Mouse (Mus musculus) erythroblast, adult 5-6 weeks (primary cell): ENCODE data around the gene B3gnt6. TPM values are rescaled to one million over a fixed set of nuclear protein-coding genes. Genes with fewer than 3 reads are reported as not detected.

ENCODE experiments used
- ATAC-seq: replicated peaks from 2 replicates; pipeline ENCODE4 v1.8.0; 2016; ENCODE audit warnings: moderate number of reproducible peaks, mild to moderate bottlenecking, moderate TSS enrichment, inconsistent platforms; ENCODE audit not compliant: poor library complexity, low FRiP score, severe bottlenecking
- total RNA-seq, 2 experiments: library from RNA; stranded (forward) in 1 of 2; stranded (reverse) in 1 of 2; fragments of 150-400 nt in 1 of 2; fragments of 200-764, 138-1000 nt in 1 of 2; gene quantifications; 2 replicates each; pipeline versions ENCODE4 v1.2.3 to v1.2.4; 2015 to 2017; ENCODE audit warnings: low replicate concordance in 2 of 2

Gene B3gnt6
- total RNA-seq, 2 experiments from 2014 or later: not detected

DNA sequence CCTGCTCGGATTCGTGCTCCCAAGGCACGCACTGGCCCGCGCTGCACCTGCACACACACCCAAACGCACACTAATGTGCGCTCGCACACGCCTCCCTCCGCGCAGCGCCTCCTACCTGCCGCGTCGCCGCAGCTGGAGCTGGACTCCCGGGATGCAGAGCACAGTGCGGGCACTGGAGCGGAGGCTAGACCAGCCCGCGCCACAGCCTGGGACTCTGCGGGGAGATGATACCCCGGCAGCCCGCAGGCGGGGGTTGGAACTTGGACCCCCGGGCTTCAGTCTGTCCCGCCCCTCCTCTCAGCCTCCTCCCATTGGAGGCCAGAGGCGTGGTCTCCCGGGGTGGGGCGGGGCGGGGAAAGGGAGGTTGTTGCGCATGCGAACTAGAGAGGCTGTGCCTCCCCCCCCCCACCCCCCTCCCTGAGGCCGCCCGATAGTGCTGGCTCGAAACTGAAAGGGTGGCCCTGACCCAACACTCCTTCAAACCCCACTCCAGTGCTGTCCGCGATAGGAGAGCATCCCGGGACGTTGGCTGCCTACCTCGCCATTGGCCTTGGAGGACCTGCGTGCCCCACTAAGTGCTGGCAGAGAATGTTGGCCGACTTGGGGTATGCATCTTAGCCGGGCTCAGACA lies 21.2 kb downstream of the B3gnt6 start, which contains the start of gene Capn5:
Capn5 (minus strand) TSS at position 346 of the 631 bp plus-strand sequence.
- ATAC-seq: peak; percentile 61

DNA sequence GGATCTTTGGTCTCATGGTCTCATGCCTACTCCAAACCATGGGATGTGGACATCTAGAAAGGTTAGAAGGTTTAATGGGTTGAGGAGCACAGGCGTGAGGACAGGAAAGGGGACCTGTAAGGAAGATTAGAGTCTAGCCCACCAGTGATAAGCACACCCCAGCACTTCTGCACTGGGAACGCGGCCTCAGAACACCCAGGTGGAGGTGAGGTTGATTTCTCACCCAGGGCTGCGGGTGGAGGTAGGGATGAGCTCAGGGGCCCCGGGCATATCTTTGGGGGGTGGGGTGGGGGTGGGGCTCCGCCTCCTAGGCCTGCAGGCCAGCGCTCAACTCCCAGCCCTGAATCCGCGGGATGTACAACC lies 21.7 kb downstream of the B3gnt6 start:
- ATAC-seq: no peak

DNA sequence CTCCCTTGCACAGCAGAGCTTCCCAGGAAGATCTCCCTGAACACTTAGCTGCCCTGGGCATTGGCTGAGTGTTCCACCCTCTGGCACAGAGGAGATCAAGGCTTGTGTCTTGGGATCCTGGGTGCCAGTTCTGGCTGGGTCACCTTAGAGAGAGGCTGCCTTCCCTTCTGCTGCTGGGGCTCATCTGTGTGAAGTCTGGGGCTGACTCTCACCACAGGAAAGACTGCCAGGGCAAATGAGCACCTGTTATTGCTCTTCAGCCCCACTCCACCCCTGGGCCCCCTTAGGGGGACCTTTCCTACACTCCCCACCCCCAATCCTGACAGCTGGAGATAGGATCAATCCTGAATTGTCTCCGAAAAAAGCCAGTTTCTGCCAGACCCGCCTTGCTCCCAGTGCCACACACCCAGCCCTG lies 22.2 kb downstream of the B3gnt6 start:
- ATAC-seq: peak; percentile 0; the same call in 1 of the 2 replicates

DNA sequence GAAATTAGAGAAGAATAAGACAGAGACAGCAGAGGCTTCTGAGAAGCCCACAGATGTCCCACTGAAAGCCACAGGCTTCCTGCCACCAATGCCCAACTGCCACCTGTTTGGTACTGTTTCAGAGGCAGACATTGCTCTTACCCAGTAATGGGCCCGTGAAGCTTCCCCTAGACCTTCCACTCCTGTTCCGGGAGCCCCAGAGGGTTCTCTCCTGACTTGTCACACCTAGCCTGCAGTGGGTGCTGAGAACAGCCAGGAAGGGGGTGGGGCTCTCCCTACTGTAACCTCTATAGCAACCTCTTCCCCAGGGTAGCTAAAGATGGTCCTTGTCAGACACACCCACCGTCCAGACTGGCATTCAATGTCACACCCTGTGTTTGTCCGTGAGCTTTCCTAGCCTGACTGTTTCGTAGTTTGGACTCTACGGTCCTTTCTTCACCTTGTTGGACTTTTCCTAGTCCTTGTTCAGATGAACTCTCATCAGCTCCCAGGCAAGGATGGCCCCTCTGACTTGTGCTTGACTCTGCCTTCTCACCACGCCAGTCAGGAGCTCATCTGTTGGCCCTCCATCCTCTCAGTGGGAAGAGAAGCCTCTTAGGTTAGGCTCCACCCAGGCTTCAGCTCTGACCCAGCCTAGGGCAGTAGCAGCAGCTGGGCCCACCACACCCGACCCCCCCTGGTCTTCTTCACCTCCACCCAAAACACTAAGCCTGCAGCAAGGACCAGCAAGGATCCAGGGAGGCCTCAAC lies 22.8 kb downstream of the B3gnt6 start:
- peak; percentile 42 for ATAC-seq

DNA sequence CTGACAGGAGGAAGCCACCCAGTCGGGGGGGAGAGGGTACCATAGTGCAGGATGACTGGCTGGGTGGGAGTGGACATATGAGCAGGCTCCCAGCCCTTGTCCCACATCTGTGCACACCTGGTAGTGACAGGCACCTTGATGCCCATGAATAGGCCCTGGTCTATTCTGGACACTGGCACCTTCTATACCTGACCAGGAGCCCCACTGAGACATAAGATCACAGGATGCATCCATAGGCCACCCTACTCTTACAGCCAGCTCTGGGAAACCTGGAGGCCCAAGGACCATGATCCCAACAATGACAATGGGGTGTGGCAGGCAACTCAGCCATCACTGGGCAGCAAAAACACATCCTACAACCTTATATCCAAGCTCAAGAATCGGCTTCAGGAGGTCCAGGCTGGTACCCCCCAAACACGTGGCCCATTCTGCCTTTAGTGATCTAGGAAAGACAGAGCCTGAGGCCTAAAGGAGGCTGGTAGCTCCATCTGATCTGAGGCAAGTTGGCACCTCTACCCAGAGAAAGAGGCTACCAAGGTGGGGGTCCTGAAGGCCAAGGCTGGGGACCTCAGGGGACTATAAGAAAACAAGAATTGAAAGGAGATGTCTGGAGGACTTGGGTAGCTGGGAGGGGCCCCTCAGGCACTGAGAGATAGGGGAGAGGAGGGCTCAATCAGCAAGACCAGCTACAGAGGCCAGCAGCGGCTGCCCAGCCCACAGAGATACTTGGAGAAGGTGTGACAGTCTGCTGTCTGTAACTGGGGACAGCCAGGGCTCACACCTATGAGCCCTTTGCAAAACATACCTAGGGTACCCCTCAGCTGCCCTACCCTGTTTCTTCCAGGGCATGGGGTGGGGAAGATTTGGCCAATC lies 24.2 kb downstream of the B3gnt6 start:
- peak; percentile 66 for ATAC-seq

DNA sequence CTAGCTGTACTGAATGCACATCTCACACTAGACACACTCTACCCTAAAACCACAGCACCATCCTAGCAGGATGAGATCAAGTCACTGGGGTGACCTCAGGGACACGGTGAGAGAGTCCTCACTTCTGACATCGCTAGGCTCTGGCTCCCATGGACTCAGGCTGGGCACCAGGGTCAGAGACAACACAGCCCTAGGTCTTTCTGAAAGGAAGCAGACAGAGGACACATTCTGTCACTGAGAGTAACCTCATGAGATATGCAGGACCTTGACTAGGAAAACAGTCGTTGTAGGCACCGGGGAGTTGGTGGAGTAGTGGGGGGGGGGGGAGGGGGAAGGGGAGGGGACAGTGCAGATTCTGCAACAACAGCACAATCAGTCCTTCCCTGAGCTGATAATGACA lies 25.9 kb downstream of the B3gnt6 start:
- no peak for ATAC-seq

DNA sequence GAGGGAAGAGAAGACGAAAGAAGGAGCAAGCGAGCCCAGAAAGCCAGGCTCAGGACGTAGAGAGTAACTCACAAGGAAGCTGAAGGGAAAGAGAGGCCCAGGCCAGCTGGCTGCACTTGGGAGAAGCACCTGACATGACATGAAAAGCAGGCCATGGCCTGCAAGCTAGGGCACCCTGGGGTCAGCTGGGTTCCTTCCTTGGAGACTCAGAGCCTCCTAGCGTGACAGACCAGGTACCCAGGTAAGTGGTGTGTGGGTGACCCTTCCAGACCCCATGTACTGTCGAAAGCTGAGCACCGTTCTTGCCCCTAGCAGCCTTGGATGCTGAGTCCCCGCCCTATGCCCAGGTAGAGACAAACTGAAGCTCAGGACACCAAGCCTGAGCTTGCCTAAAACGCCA lies 26.6 kb downstream of the B3gnt6 start:
- ATAC-seq: no peak

DNA sequence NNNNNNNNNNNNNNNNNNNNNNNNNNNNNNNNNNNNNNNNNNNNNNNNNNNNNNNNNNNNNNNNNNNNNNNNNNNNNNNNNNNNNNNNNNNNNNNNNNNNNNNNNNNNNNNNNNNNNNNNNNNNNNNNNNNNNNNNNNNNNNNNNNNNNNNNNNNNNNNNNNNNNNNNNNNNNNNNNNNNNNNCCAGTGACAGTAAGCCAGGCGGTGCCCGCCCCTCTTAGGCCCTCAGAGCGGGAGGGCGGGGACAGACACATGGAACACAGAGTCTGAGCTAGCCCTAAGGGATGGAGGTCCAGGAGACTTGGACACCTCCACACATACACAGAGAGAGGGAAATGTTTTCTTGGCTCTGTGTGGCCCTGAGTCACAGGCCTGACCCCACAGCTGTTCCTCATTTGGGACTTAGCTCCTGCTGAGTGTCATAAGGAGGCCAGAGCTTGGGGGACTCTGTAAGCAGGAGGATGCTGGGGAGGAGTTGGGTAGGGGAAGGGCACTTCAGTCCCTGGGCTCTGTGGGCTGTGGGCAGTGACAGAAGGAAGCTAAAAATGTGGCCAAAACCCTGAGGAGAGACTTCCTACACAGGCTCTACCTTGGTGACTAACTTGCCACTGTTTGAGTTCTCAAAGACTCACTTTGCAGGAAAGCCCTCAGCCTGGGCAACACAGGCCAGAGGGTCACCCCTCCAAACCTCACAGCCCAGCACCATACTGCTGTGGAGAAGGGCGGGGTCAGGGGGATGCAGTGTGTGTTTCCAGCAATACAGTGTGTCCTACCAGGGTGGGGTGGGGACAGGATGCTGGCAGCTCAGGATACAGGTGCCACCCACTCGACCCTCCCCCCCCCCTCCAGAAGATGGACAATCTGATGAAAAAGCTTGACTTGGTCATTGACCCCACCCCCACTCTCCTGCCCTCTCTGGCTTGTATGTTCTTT lies 27.9 kb downstream of the B3gnt6 start:
- peak; percentile 79 for ATAC-seq

DNA sequence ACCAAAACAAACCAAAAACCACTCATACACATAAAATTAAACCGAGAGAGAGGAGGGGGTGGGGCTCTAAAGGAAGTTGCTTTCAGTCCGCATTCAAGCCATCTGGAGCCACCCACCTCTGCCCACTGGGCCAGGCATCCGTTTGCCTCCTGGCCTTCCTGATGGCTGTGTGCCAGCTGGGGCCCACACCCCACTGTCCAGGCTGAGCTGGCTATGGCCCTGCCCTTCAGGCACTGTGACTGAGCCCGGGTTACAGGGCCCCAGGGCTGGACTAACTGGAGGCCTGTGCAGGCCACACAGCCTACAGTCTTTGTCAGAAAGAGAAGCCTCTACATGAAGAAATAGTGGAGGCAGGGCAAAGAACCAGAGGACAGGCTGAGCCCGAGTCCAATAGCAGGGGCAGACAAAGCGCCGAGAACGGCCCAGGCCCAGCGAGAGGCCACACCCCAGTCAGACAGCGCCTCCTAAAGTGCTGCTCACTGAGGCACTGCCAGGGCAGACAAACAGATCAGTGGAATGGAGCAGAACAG lies 34.2 kb downstream of the B3gnt6 start:
- ATAC-seq: peak; percentile 75

DNA sequence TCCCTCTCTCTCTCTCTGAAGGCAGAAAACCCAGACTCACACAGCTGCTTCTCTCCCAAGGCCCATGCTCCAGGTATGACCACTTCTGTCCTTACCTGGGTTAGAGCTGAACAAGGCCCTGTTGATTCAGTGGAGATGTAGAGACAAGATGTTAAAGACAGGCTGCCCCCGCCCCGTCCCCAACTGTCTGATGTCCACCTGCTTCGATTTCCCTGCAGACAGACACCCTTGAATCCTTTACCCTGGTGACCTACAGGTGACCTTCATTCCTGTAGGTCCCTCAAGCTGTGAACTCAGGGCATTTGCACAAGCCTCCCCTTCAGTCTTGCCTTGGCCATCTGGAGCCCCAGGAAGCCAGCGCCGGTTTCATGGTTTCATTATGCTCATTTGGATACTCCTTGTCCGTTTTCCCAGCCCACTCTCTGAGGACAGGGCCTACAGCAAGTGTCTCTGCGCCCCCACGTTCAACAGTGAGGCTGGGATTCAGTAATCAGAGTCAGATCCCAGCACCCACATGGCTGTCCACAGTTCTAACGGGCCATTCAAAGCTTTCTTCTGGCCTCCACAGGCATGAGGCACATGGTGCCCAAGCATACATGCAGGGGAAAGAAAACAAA lies 34.8 kb downstream of the B3gnt6 start:
- ATAC-seq: no peak

DNA sequence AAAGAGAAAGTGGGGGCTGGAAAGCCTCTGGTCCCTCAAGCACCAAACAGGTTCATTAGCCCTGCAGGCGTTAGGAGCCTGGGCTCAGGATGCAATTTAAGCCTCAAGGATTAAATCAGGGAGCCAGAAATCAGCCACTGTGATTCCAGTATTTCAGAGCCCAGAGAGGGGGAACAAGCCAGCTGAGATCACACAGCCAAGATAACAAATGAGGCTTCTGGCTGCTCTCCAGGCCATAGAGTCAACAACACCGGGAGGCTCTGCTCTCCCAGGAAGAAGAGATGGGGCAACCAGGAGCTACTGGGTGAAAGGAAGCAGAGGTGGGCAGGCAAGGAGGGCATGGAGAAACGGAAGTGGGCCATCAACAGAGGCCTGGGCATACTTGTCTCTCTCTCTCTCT lies 35.6 kb downstream of the B3gnt6 start:
- no peak for ATAC-seq

DNA sequence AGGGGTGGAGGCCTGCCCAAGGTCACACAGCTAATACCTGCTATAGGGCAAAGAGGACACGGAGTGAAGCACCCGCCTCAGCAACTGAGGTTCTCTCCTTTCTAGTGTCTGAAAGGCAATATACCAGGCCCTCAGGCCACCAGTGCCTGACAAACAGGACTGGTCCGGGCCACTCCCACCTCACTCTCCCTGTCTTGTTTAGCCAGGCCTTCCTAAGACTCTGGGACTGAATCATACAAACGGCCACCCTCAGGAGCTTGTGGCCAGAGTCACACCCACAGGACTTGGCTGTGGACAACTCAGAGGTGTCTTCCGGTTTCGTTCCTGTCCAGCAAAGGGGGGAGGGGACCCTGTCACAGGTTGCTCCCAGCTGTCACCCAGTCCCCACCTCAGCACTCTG lies 37.0 kb downstream of the B3gnt6 start:
- no peak for ATAC-seq

DNA sequence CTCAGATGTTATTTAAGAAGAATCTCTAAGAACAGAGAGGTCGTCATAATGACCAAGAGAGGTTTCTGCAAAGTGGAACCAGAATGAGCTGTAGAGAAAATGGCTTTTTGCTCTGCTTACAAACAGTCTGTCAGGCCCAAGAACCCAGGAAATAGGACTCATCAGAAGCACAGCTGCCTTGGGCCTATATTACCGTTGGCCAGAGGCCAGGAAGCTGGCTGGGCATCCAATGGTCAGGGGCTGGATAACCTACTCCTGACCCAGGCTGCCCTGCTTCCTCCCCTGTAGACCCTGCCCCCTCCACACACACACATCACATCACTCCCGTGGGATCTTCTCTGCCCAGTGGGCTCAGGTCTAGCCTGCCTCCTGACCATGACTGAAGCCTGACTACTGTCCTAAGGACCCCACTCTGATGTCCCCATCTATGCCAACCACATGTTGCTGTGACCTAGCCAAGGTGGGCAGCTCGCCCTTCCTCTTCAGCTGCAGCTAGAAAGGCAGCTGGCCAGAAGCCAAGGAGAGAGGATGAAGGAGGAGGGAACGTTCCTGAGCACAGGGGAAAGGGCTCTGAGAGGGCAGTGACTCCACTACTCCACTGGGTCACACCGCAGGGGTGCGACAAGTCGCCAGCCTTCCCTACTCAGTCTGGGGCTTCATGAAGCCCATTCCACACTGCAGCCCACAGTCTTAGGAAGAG lies 39.1 kb downstream of the B3gnt6 start:
- no peak for ATAC-seq

DNA sequence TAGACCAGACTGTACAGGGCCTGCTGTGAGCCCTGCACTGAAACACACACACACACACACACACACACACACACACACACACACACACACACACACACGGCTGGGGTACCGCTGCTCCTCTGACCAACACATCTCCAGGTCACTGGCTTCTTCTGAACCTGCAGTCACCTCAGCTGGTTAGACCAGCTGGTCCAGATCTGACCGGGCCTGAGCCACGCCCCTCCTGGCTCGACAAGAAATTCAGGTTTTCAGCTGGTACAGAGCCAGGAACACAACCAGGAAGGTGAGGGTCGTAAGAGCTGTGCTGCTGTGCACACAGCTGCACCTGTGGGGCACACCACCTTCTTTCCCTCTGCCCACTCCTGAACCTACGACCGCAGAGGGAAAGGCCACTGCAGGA lies 40.8 kb downstream of the B3gnt6 start:
- ATAC-seq: peak; percentile 48

DNA sequence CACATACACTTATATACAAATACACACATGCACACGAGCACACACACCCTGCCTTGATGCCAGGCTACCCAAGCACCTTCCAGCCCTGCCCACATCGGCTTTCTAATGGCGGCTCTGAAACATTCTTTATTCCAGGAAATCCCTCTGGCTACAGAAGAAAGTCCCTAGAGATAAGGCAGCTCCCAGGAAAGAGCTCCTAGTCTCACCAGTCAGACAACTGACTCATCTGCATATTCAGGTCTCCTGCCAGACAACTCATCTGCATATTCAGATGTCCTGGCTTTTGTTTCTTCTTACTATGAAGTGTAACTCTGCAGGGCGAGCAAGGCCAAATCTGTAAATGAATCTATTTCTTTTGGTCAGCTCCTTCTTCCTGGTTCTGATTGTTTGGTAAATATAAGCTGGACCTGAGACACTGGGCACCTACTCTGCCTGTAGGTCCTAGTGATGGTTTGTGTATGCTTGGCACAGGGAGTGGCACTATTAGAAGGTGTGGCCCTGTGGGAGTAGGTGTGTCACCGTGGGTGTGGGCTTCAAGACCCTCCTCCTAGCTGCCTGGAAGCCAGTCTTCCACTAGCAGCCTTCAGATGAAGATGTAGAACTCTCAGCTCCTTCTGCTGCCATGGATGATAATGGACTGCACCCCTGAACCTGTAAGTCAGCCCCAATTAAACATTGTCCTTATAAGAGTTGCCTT lies 41.5 kb downstream of the B3gnt6 start:
- no peak for ATAC-seq

DNA sequence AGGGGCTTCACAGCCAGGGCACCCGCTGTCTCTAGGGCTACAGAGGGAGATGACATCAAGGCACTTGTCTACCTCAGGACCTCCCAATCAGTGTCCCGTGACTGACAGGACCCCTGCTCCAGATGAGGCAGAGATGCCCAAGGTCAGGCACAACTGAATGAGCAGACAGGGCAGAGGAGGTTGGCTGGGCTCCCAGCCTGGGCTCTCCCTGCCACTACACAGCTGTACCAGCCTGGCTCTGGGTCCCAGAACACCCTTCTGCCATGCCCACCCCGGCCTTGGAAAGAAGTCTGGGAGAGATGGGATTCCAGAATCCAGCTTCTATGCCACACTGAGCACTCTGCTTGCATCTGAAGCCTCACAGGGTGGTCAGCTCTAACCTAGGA lies 43.0 kb downstream of the B3gnt6 start:
- ATAC-seq: no peak

DNA sequence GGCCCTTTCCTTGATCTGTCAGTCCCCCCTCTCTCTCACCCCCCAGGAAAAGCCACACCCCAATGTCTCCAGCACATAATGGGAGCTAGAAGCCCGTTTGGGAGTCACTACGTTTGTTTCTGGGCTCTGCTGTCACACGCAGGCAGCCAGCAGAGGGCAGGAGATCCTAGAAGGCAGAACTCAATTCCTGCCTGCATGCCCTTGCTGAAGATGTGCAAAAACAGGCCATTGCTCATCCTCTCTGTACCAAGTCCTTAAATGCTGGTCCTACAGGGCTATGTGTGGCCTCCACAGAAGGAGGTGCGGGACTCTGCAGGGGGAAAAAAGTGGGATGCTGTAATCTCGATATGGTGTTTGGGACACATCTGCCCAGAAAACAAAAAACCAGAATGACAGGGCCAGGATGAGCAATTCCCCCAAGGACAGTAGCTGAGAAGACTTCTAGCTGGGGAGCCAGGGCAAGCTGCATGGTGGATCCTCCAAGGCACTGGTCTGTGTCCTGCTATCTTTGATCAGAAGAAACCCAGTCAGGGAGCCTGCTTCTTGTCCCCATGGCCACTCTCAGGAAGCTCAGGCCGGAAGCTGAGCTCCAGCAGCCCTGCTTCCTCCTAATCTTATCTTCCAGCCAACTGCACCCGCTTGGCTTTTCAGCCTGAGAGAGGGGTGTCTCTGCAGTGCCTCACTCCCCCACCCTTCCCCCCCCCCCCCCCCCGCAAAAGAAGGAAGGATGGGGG lies 43.6 kb downstream of the B3gnt6 start:
- peak; percentile 54 for ATAC-seq
